Mouse (Mus musculus) heart, adult 2 months (tissue): ENCODE data around the gene Crk. TPM values are rescaled to one million over a fixed set of nuclear protein-coding genes. Genes with fewer than 3 reads are reported as not detected.
A peak's percentile ranks its signal among the peaks of the same experiment; 100 is the strongest.

Experiments used
- DNase-seq, 2 experiments: peaks; one replicate each; pipeline ENCODE4 v3.0.0; 2021
- H3K27ac ChIP-seq: fragments of 200-600 bp; 2 replicates; pipeline ENCODE4 v1.8.1; 2022
- H3K27me3 ChIP-seq: fragments of 200-500 bp; 2 replicates; pipeline ENCODE4 v1.6.1; 2012; ENCODE audit warnings: mild to moderate bottlenecking, low read length, inconsistent platforms, mixed read lengths; ENCODE audit not compliant: control insufficient read depth, insufficient read depth
- H3K36me3 ChIP-seq: fragments of 200-500 bp; 2 replicates; pipeline ENCODE4 v1.6.1; 2012; ENCODE audit warnings: low read length, inconsistent platforms; ENCODE audit not compliant: control insufficient read depth, insufficient read depth
- H3K4me1 ChIP-seq: fragments of 200-500 bp; 2 replicates; pipeline ENCODE4 v1.6.1; 2011; ENCODE audit warnings: low read length; ENCODE audit not compliant: control insufficient read depth, insufficient read depth
- H3K4me3 ChIP-seq: fragments of 200-600 bp; 2 replicates; pipeline ENCODE4 v1.8.1; 2022
- H3K79me2 ChIP-seq: fragments of 200-500 bp; replicated peaks from 2 replicates; pipeline ENCODE4 v1.6.1; 2012; ENCODE audit warnings: mild to moderate bottlenecking, inconsistent platforms, low read length, moderate library complexity, mixed read lengths; ENCODE audit not compliant: control insufficient read depth, insufficient read depth
- H3K9ac ChIP-seq: fragments of 200-500 bp; 2 replicates; pipeline ENCODE4 v1.6.1; 2012; ENCODE audit warnings: low read depth, mild to moderate bottlenecking, control low read depth, inconsistent platforms, low read length, mixed read lengths
- CTCF ChIP-seq: fragments of 200-600 bp; IDR thresholded peaks from 2 replicates; pipeline ENCODE4 v1.8.1; 2022; ENCODE audit warnings: antibody characterized with exemption, mild to moderate bottlenecking, moderate library complexity
- EP300 ChIP-seq: fragments of 200-500 bp; IDR thresholded peaks from 2 replicates; pipeline ENCODE4 v1.6.1; 2011; ENCODE audit warnings: low read depth, low read length, control low read depth; ENCODE audit not compliant: insufficient read depth
- POLR2A ChIP-seq: fragments of 200-500 bp; IDR thresholded peaks from 2 replicates; pipeline ENCODE4 v1.6.1; 2011; ENCODE audit warnings: mild to moderate bottlenecking, low read depth, low read length, control low read depth; ENCODE audit not compliant: insufficient read depth
- WGBS: fragments of 180-500 bp; shearing (Covaris S2); methylation state at CpG from one replicate; pipeline ENCODE4 v1.1.7; 2018; 5-methylcytosine and 5-hydroxymethylcytosine counted together
- intact Hi-C: fragments of 180-260 bp; cut with DNase I; formaldehyde crosslinking; loops from one replicate; pipeline ENCODE4 v1.15.1; 2025
- polyA plus RNA-seq: library from polyadenylated mRNA; depleted of rRNA; stranded (reverse); fragments of >200 nt; gene quantifications from 2 replicates; pipeline ENCODE4 v1.2.3, GENCODE M21; 2012
- total RNA-seq, 2 experiments: library from RNA; stranded (reverse); gene quantifications; 2 replicates each; pipeline ENCODE4 v1.2.3; 2021

Crk gene
- total and polyA plus RNA-seq, 3 experiments: 27.6 to 90.3 (median 82.9) TPM

DNA sequence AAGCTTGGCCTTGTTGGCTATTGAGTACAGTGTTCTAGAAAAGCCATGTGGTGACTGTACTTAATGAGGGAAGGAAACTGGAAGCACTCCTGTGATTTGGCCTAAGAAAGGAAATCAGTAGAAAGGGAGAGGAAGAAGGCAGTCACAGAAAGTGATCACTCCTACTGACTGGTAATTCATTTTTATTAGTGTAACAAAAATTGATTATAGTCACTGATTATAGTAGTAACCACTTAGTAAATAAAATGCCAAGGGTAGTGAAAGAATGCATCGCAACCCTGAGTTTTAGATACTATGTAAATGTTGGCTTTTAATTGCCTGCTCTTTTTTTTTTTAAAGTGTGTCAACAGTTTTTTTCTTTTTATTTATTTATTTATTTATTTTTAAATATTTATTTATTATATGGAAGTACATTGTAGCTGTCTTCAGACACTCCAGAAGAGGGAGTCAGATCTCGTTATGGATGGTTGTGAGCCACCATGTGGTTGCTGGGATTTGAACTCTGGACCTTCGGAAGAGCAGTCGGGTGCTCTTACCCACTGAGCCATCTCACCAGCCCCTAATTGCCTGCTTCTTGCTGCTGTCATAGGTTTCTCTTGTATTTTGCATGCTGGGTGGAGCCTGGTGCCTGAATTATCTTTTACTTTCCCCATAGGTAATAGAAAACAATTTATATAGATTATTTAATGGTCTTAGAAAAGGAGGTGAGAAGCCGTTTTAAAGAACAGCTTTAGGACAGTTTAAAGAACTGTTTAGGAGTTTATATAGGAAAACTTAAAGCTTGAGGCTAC lies 56.6 kb downstream of the Crk start:
- TF ChIP-seq EP300 (no peak), CTCF (no peak), POLR2A (no peak)
- intact Hi-C loops: no loop called here

DNA sequence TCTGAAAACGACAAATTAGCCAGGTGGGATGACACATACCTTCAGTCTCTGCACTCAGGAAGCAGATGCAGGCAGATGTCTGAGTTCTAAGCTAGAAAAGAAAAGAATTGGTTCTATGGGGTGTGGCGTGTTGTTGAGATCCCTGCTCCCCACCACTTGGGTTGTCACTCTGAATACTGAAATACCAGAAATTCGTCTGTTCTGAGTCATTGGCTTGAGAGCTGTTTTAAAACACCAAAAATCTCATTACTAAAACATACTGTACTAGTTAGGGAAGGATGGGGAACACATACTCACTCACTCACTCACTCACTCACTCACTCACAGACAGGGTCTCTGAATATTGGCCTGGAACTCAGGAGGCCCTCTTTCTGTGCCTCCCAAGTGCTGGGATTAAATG lies 57.9 kb downstream of the Crk start:
- no peak for DNase-seq
- H3K36me3 ChIP-seq: peaks cover 62% of the 10 kb centered on the region
- WGBS: 15% methylated on average over 3 of the region's 3 CpGs
- H3K79me2 ChIP-seq: peaks cover 24% of the 10 kb centered on the region
- peaks cover 27% of the 10 kb centered on the region for H3K4me1 ChIP-seq
- TF ChIP-seq EP300: no peak
- TF ChIP-seq POLR2A: no peak
- TF ChIP-seq CTCF: no peak
- H3K27me3 ChIP-seq: no peaks in the 10 kb centered on the region
- intact Hi-C loops: no loop called here
- H3K9ac ChIP-seq: peak overlapping the region; percentile 32
- H3K4me3 ChIP-seq: no peak overlapping the region
- no peak overlapping the region for H3K27ac ChIP-seq

More for the DNA sequence above, 56.6 kb downstream of the Crk start:
- Histone ChIP-seq H3K27me3 (no peaks in the 10 kb centered on the region), H3K9ac (no peak overlapping the region), H3K4me1 (peaks cover 21% of the 10 kb centered on the region), H3K36me3 (peaks cover 49% of the 10 kb centered on the region), H3K79me2 (peaks cover 21% of the 10 kb centered on the region), H3K27ac (no peak overlapping the region), H3K4me3 (peak overlapping the region; percentile 2)
- DNase-seq: no peak
- 52% methylated on average over 5 of the region's 5 CpGs for WGBS

DNA sequence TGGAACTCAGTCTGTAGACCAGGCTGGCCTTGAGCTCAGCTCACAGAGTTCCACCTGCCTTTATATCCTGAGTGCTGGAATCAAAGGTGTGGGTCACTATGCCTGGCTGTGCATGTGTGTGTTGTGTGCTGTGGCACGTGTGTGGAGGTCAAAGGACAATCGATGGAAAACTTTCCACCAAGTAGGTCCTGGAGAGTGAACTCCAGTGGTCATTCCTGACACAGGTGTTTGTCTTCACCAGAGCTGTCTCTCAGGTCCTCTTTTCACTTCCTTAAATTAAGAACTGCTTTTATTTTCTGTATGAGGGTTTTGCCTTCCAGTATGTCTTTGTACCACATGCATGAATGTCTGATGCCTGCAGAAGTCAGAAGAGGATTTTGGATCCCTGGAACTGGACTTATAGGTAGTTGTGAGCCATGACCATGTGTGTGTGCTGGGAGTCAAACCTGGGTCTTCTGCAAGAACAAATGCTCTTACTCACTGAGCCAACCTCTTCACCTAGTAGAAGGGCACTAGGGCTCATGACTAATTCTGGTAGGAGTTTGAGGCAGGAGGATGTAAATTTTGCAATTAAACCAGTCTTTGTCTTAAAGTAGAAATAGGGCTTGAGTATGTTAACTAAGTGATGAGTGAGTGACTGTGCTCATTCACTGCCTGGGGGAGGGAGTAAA lies 58.9 kb downstream of the Crk start:
- peaks cover 28% of the 10 kb centered on the region for H3K79me2 ChIP-seq
- intact Hi-C loops: no loop called here
- no peak overlapping the region for H3K27ac ChIP-seq
- H3K4me1 ChIP-seq: peaks cover 28% of the 10 kb centered on the region
- peaks cover 69% of the 10 kb centered on the region for H3K36me3 ChIP-seq
- no peak overlapping the region for H3K9ac ChIP-seq
- no peak for DNase-seq
- H3K27me3 ChIP-seq: no peaks in the 10 kb centered on the region
- TF ChIP-seq EP300: no peak
- TF ChIP-seq POLR2A: no peak
- no peak for TF ChIP-seq CTCF
- H3K4me3 ChIP-seq: no peak overlapping the region
- WGBS: 33% methylated on average over 2 of the region's 2 CpGs

DNA sequence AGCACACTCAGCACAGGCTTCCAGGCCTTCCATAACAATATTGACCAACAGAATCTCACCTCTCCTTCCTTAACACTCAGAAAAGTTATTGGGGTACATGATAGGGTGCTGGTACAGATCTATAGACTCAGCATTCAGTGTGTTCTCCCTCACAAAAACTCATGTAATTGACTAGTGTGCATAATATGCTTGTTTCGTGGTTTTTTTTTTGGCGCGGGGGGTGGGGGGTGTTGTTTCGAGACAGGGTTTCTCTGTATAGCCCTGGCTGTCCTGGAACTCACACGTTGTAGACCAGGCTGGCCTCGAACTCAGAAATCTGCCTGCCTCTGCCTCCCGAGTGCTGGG lies 59.4 kb downstream of the Crk start:
- H3K9ac ChIP-seq: no peak overlapping the region
- H3K27ac ChIP-seq: no peak overlapping the region
- peaks cover 69% of the 10 kb centered on the region for H3K36me3 ChIP-seq
- peaks cover 28% of the 10 kb centered on the region for H3K4me1 ChIP-seq
- TF ChIP-seq POLR2A (no peak), CTCF (no peak), EP300 (no peak)
- WGBS: 80% methylated on average over 7 of the region's 7 CpGs
- H3K4me3 ChIP-seq: no peak overlapping the region
- H3K79me2 ChIP-seq: peaks cover 28% of the 10 kb centered on the region
- DNase-seq: no peak
- intact Hi-C loops: no loop called here
- H3K27me3 ChIP-seq: no peaks in the 10 kb centered on the region

DNA sequence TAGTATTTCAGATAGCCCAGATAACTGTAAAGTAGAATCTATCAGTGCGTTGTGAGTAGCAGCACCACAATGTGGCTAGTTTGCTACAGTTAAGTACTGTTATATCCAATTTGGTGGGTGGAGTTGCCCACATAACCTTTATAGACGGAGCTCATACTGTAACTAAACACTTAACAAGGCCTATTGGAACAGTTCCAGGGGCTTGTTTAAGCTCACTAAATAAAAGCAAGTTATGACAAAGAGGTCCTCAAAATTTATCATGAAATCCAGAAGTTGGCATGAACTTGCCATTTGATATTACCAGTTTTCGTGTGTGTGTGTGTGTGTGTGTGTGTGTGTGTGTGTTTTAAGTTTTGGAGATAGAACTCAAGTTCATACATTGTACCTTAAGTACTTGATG lies 61.1 kb downstream of the Crk start:
- 28% methylated on average over 3 of the region's 3 CpGs for WGBS
- Histone ChIP-seq H3K27ac (no peak overlapping the region), H3K4me1 (peaks cover 27% of the 10 kb centered on the region), H3K79me2 (peaks cover 24% of the 10 kb centered on the region), H3K4me3 (no peak overlapping the region), H3K27me3 (no peaks in the 10 kb centered on the region), H3K36me3 (peaks cover 56% of the 10 kb centered on the region), H3K9ac (no peak overlapping the region)
- DNase-seq: no peak
- intact Hi-C loops: no loop called here
- no peak for TF ChIP-seq CTCF

DNA sequence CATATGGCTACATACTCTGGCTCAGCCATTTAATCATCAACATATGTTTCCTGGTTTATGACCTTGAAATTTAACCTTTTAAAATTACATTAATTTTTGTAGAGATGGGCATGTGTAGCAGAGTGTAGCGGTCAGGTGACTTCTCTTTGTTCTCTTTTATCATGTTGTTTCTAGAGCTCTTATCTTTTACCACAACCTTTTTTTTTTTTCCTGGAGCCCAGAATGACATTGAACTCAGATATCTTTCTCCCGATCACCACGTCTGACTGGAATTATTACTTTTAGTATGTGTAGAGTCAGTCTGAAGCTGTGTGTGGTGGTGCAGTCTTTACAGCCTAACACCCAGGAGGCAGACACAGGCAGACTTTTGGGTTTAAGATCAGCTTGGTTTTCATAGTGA lies 62.6 kb downstream of the Crk start:
- Histone ChIP-seq H3K36me3 (peaks cover 56% of the 10 kb centered on the region), H3K4me3 (no peak overlapping the region), H3K27ac (no peak overlapping the region), H3K9ac (no peak overlapping the region), H3K27me3 (no peaks in the 10 kb centered on the region), H3K4me1 (peaks cover 28% of the 10 kb centered on the region), H3K79me2 (peaks cover 22% of the 10 kb centered on the region)
- WGBS: 32% methylated on average over 3 of the region's 3 CpGs
- intact Hi-C loops: no loop called here
- DNase-seq: no peak
- TF ChIP-seq EP300 (no peak), CTCF (no peak), POLR2A (no peak)
